In genomic region chr5:57714621-57715523, GRCm38 (mm10) we compare ENCODE assay signal across 8 mouse cellular contexts. TPM values are rescaled to one million over a fixed set of nuclear protein-coding genes. Genes with fewer than 3 reads are reported as not detected.
DNase-seq lines count a peak whose midpoint lies in the region; ATAC-seq and TF ChIP-seq lines count a peak whose summit lies in the region.

No protein-coding gene starts in this region.

- H3K9ac ChIP-seq in forebrain, embryonic 11.5 days (ENCODE audit: low read length) = peak overlapping the region; percentile 64
- peak overlapping the region; percentile 78 for H3K9ac ChIP-seq in heart, postnatal 0 days (replicated peaks; ENCODE audit: low read depth, low read length)
- H3K9ac ChIP-seq in liver, postnatal 0 days (replicated peaks) = peak overlapping the region; percentile 53

- DNase-seq in 416B (ENCODE audit: low read depth) = peak; percentile 98
- peak; percentile 89 for DNase-seq in forebrain, embryonic 11.5 days (ENCODE audit: low spot score)
- DNase-seq in heart, postnatal 0 days (ENCODE audit: low spot score) = peak; percentile 77
- DNase-seq in layer of hippocampus, adult 18-20 months (ENCODE audit: low spot score in 2 of 2) = peak; percentile 25 to 52
- peak; percentile 62 for DNase-seq in liver, postnatal 0 days
- peak; percentile 30 for DNase-seq in ovary, adult 18-20 months (ENCODE audit: low spot score)
- DNase-seq in thymus, postnatal 36 days = peak; percentile 25 to 49

- WGBS in forebrain, embryonic 11.5 days = 1% methylated on average over 43 of the region's 45 CpGs
- under 1% methylated on average over 43 of the region's 45 CpGs for WGBS in heart, postnatal 0 days
- WGBS in liver, postnatal 0 days (ENCODE audit: insufficient replicate concordance) = under 1% methylated on average over 44 of the region's 45 CpGs

- H3K4me1 ChIP-seq in brown adipose tissue, adult 24 weeks (ENCODE audit: control insufficient read depth, insufficient read depth, insufficient read length, low read length) = no peaks in the 10 kb centered on the region
- no peaks in the 10 kb centered on the region for H3K4me1 ChIP-seq in forebrain, embryonic 11.5 days (replicated peaks; ENCODE audit: control insufficient read depth, insufficient read depth, low read length)
- H3K4me1 ChIP-seq in heart, postnatal 0 days (ENCODE audit: control insufficient read depth, insufficient read depth) = no peaks in the 10 kb centered on the region
- peaks cover 36% of the 10 kb centered on the region for H3K4me1 ChIP-seq in liver, postnatal 0 days (ENCODE audit: insufficient read depth)

- TF ChIP-seq CTCF in heart, postnatal 0 days (IDR thresholded peaks at IDR 0.05; ENCODE audit: low read depth) = peak; percentile 43
- TF ChIP-seq CTCF in liver, postnatal 0 days (IDR thresholded peaks at IDR 0.05; ENCODE audit: low read depth) = peak; percentile 55

- peaks cover 5% of the 10 kb centered on the region; the same call in 1 of the 2 replicates for H3K27me3 ChIP-seq in forebrain, embryonic 11.5 days (ENCODE audit: control insufficient read depth, insufficient read depth, low read length)
- H3K27me3 ChIP-seq in heart, postnatal 0 days (ENCODE audit: control insufficient read depth, insufficient read depth, low read length) = no peaks in the 10 kb centered on the region
- peaks cover 49% of the 10 kb centered on the region for H3K27me3 ChIP-seq in liver, postnatal 0 days (ENCODE audit: insufficient read depth, low read length)

- ATAC-seq in forebrain, embryonic 11.5 days (replicated peaks; ENCODE audit: low FRiP score) = peak; percentile 59
- ATAC-seq in heart, postnatal 0 days (ENCODE audit: insufficient read depth, low read depth) = peak; percentile 28
- ATAC-seq in liver, postnatal 0 days = peak; percentile 48

- H3K27ac ChIP-seq in brown adipose tissue, adult 24 weeks (replicated peaks; ENCODE audit: low read depth, low read length) = peak overlapping the region; percentile 52; the same call in 1 of the 2 replicates
- H3K27ac ChIP-seq in forebrain, embryonic 11.5 days (ENCODE audit: low read depth, low read length) = peak overlapping the region; percentile 58; the same call in 1 of the 2 replicates
- peak overlapping the region; percentile 95 for H3K27ac ChIP-seq in heart, postnatal 0 days (ENCODE audit: low read depth)
- 0 out of 2 replicates have a peak overlapping the region, but pooled peaks have one; percentile 11 for H3K27ac ChIP-seq in liver, postnatal 0 days (ENCODE audit: low read depth)

- H3K4me2 ChIP-seq in forebrain, embryonic 11.5 days (ENCODE audit: low read depth, low read length, severe bottlenecking) = peak overlapping the region; percentile 95
- peak overlapping the region; percentile 75 for H3K4me2 ChIP-seq in heart, postnatal 0 days (ENCODE audit: low read depth, low read length)
- peak overlapping the region; percentile 95 for H3K4me2 ChIP-seq in liver, postnatal 0 days (ENCODE audit: low read depth, low read length)

- no peak for TF ChIP-seq EP300 in heart, postnatal 0 days (IDR thresholded peaks at IDR 0.05; ENCODE audit: low read depth)
- TF ChIP-seq EP300 in liver, postnatal 0 days (IDR thresholded peaks at IDR 0.05; ENCODE audit: low read depth) = no peak

- peak overlapping the region; percentile 59 for H3K4me3 ChIP-seq in brown adipose tissue, adult 24 weeks (ENCODE audit: insufficient read depth, low read depth, low read length)
- H3K4me3 ChIP-seq in forebrain, embryonic 11.5 days (ENCODE audit: low read depth, low read length) = peak overlapping the region; percentile 56
- H3K4me3 ChIP-seq in heart, postnatal 0 days (ENCODE audit: low read depth, low read length) = peak overlapping the region; percentile 71
- peak overlapping the region; percentile 59 for H3K4me3 ChIP-seq in liver, postnatal 0 days (ENCODE audit: low read depth, low read length)

- no peaks in the 10 kb centered on the region for H3K9me3 ChIP-seq in forebrain, embryonic 11.5 days (ENCODE audit: control insufficient read depth, low read length)
- no peaks in the 10 kb centered on the region for H3K9me3 ChIP-seq in heart, postnatal 0 days (replicated peaks; ENCODE audit: control insufficient read depth, low read length)
- H3K9me3 ChIP-seq in liver, postnatal 0 days (ENCODE audit: low read length) = no peaks in the 10 kb centered on the region

- no peaks in the 10 kb centered on the region for H3K36me3 ChIP-seq in forebrain, embryonic 11.5 days (ENCODE audit: control insufficient read depth, insufficient read depth, low read length)
- no peaks in the 10 kb centered on the region for H3K36me3 ChIP-seq in heart, postnatal 0 days (replicated peaks; ENCODE audit: control insufficient read depth, insufficient read depth, low read length)
- H3K36me3 ChIP-seq in liver, postnatal 0 days (replicated peaks; ENCODE audit: insufficient read depth, low read length) = no peaks in the 10 kb centered on the region

RNA-seq across cellular contexts. Expression of gene Pcdh7, which starts 2.9 kb away (rescaled TPM):
- polyA plus RNA-seq in brown adipose tissue, adult 24 weeks (2012; ENCODE audit: insufficient read depth, insufficient read length, missing spikeins) = 1.2 and 1.7 TPM in 2 replicates
- 4.8 and 5.1 TPM in 2 replicates for polyA plus RNA-seq in forebrain, embryonic 11.5 days (2014; fragmentation: Nextera tagmentation; extraction: Ambion mirVana)
- total RNA-seq in heart, postnatal 0 days (2014; rRNA removed; ENCODE audit: low replicate concordance) = 169 and 213 TPM in 2 replicates
- 19.9 and 22.4 TPM in 2 replicates for polyA plus RNA-seq in heart, postnatal 0 days (2015; fragmentation: Nextera tagmentation; extraction: Ambion mirVana)
- total RNA-seq in layer of hippocampus, adult 18-20 months (2021) = 10 to 100 TPM; 57.1 to 58.3 TPM
- 0.37 and 0.38 TPM in 2 replicates for polyA plus RNA-seq in liver, postnatal 0 days (2015; fragmentation: Nextera tagmentation; extraction: Ambion mirVana)

Comparison
In these comparisons a context has a peak if more than half of its experiments do, and no peak if none do; other contexts are left out.
1. Peak in every context shown above with its lines: DNase-seq, ATAC-seq, H3K4me3 ChIP-seq and H3K27ac ChIP-seq.
2. DNase-seq: peak in every context shown above with its lines; median percentile 98 in 416B; 89 in forebrain, embryonic 11.5 days; 77 in heart, postnatal 0 days; 62 in liver, postnatal 0 days; 38 in layer of hippocampus, adult 18-20 months; 37 in thymus, postnatal 36 days; 30 in ovary, adult 18-20 months.
3. H3K27ac ChIP-seq: peak in every context shown above with its lines; median percentile 95 in heart, postnatal 0 days; 58 in forebrain, embryonic 11.5 days; 52 in brown adipose tissue, adult 24 weeks; 11 in liver, postnatal 0 days.